ENCODE assay signal across 7 mouse cellular contexts in the genomic region with DNA sequence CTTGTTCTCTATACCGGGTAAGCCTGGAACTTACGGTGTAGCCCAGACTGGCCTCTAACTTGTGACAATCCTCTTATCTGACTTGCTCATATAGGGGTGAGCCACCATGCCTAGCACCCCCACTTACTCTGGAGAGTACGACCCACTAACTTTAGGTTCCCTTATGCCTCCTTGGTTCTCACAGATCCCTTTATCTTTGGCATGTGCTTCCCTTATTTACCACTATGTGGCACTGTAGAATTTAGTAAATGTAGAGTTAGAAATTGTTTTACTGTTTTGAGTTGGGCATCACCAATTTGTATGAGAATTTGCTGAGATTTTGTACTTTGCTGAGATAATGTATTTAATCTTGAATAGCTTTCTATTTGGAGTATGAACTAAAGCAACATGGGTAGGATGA. TPM values are rescaled to one million over a fixed set of nuclear protein-coding genes. Genes with fewer than 3 reads are reported as not detected.
DNase-seq lines count a peak whose midpoint lies in the region; ATAC-seq lines count a peak whose summit lies in the region.

No protein-coding gene starts in this region.

- no peaks in the 10 kb centered on the region for H3K9me3 ChIP-seq in midbrain, embryonic 15.5 days

- peaks cover 5% of the 10 kb centered on the region; the same call in 1 of the 2 replicates for H3K36me3 ChIP-seq in midbrain, embryonic 15.5 days (replicated peaks)

- no peak overlapping the region for H3K9ac ChIP-seq in midbrain, embryonic 15.5 days

- no peak overlapping the region for H3K4me2 ChIP-seq in midbrain, embryonic 15.5 days

- peak; percentile 50 for DNase-seq in kidney, postnatal 14 days
- no peak for DNase-seq in kidney, adult 18-20 months
- DNase-seq in NIH3T3 (ENCODE audit: low read depth) = peak; percentile 81
- peak; percentile 46 for DNase-seq in hindlimb bud, embryonic 11.5 days (ENCODE audit: extremely low spot score, low read depth, low spot score)
- DNase-seq in adrenal gland, adult 2 months = no peak

- peak; percentile 69 for ATAC-seq in CD4-positive, CD25-positive, alpha-beta regulatory T cell, adult 4 months
- ATAC-seq in midbrain, embryonic 15.5 days (replicated peaks) = no peak; the same call in 1 of the 2 replicates

- H3K27ac ChIP-seq in midbrain, embryonic 15.5 days = no peak overlapping the region

- H3K27me3 ChIP-seq in midbrain, embryonic 15.5 days (replicated peaks) = no peaks in the 10 kb centered on the region

- H3K4me1 ChIP-seq in midbrain, embryonic 15.5 days = no peaks in the 10 kb centered on the region

- 83% methylated on average over 3 of the region's 3 CpGs for WGBS in midbrain, embryonic 15.5 days

- no peak overlapping the region for H3K4me3 ChIP-seq in midbrain, embryonic 15.5 days

RNA-seq across cellular contexts. Expression of a gene that starts 20.6 kb away (rescaled TPM):
- 1 to 10 TPM; 7.8 to 8.9 TPM for polyA plus RNA-seq in CD4-positive, CD25-positive, alpha-beta regulatory T cell, adult 4 months (2017; shearing (Covaris generic))
- total RNA-seq in adrenal gland, adult 2 months (2021) = 10 to 100 TPM; 55.7 to 62.8 TPM
- polyA plus RNA-seq in adrenal gland, adult 2 months (2012; rRNA removed) = 2.4 and 5.2 TPM in 2 replicates
- polyA plus RNA-seq in midbrain, embryonic 15.5 days (2015; fragmentation: Nextera tagmentation; extraction: Ambion mirVana) = 38.6 and 40.4 TPM in 2 replicates

RNA-seq across cellular contexts. Expression of a gene that starts 20.7 kb away (rescaled TPM):
- polyA plus RNA-seq in CD4-positive, CD25-positive, alpha-beta regulatory T cell, adult 4 months (2017; shearing (Covaris generic)) = 10 to 100 TPM; 16.5 to 21.8 TPM
- total RNA-seq in adrenal gland, adult 2 months (2021) = 10 to 100 TPM; 19.7 to 20.9 TPM
- polyA plus RNA-seq in adrenal gland, adult 2 months (2012; rRNA removed) = 27.8 and 32.6 TPM in 2 replicates
- 16.0 and 17.1 TPM in 2 replicates for polyA plus RNA-seq in midbrain, embryonic 15.5 days (2015; fragmentation: Nextera tagmentation; extraction: Ambion mirVana)

RNA-seq across cellular contexts. Expression of a gene that starts 48.5 kb away (rescaled TPM):
- polyA plus RNA-seq in CD4-positive, CD25-positive, alpha-beta regulatory T cell, adult 4 months (2017; shearing (Covaris generic)) = 10 to 100 TPM; 38.5 to 53.0 TPM
- 10 to 100 TPM; 35.3 to 39.8 TPM for total RNA-seq in adrenal gland, adult 2 months (2021)
- polyA plus RNA-seq in adrenal gland, adult 2 months (2012; rRNA removed) = 2.2 and 3.8 TPM in 2 replicates
- 26.3 and 28.6 TPM in 2 replicates for polyA plus RNA-seq in midbrain, embryonic 15.5 days (2015; fragmentation: Nextera tagmentation; extraction: Ambion mirVana)

RNA-seq across cellular contexts. Expression of a gene that starts 49.5 kb away (rescaled TPM):
- polyA plus RNA-seq in CD4-positive, CD25-positive, alpha-beta regulatory T cell, adult 4 months (2017; shearing (Covaris generic)) = 1 to 10 TPM; 2.8 to 3.3 TPM
- total RNA-seq in adrenal gland, adult 2 months (2021) = 10 to 100 TPM; 21.8 to 24.4 TPM
- 27.0 and 35.2 TPM in 2 replicates for polyA plus RNA-seq in adrenal gland, adult 2 months (2012; rRNA removed)
- 31.2 and 33.9 TPM in 2 replicates for polyA plus RNA-seq in midbrain, embryonic 15.5 days (2015; fragmentation: Nextera tagmentation; extraction: Ambion mirVana)

Comparison
In these comparisons a context has a peak if more than half of its experiments do, and no peak if none do; other contexts are left out.
1. DNase-seq: peak in kidney, postnatal 14 days (single experiment), NIH3T3 (single experiment) and hindlimb bud, embryonic 11.5 days (single experiment); none in kidney, adult 18-20 months (single experiment) and adrenal gland, adult 2 months (single experiment).